Mouse (Mus musculus) spleen, adult 2 months (tissue): ENCODE measurements around the gene Sec31a. TPM values are rescaled to one million over a fixed set of nuclear protein-coding genes. Genes with fewer than 3 reads are reported as not detected.
A peak's percentile ranks its signal among the peaks of the same experiment; 100 is the strongest.

Experiments used
- DNase-seq, 2 experiments: peaks; one replicate each; pipeline versions ENCODE4 v3.0.0 to v3.0.0-alpha.2; 2012 to 2021; ENCODE audit warnings: low spot score in 2 of 2, low read depth in 1 of 2
- H3K27ac ChIP-seq: fragments of 200-500 bp; 2 replicates; pipeline ENCODE4 v1.5.1; 2012; ENCODE audit warnings: low read length, inconsistent platforms; ENCODE audit not compliant: insufficient read depth
- H3K27me3 ChIP-seq: fragments of 200-500 bp; 2 replicates; pipeline ENCODE4 v1.6.1; 2012; ENCODE audit warnings: mild to moderate bottlenecking, moderate library complexity, low read length, inconsistent platforms; ENCODE audit not compliant: control insufficient read depth, insufficient read depth
- H3K36me3 ChIP-seq: fragments of 200-500 bp; 2 replicates; pipeline ENCODE4 v1.6.1; 2012; ENCODE audit warnings: mild to moderate bottlenecking, low read length, inconsistent platforms; ENCODE audit not compliant: control insufficient read depth, insufficient read depth
- H3K4me1 ChIP-seq: fragments of 200-500 bp; 2 replicates; pipeline ENCODE4 v1.6.1; 2011; ENCODE audit warnings: inconsistent platforms; ENCODE audit not compliant: control insufficient read depth, insufficient read depth, insufficient read length
- H3K4me3 ChIP-seq: fragments of 200-500 bp; 2 replicates; pipeline ENCODE4 v1.5.1; 2011; ENCODE audit warnings: mild to moderate bottlenecking, inconsistent platforms; ENCODE audit not compliant: insufficient read depth, insufficient read length; ENCODE audit errors: extremely low read depth
- CTCF ChIP-seq: fragments of 200-500 bp; IDR thresholded peaks from 2 replicates; pipeline ENCODE4 v1.5.1; 2011; ENCODE audit warnings: mild to moderate bottlenecking, inconsistent platforms; ENCODE audit not compliant: insufficient read depth, insufficient read length, insufficient replicate concordance; ENCODE audit errors: extremely low read depth
- POLR2A ChIP-seq: fragments of 200-500 bp; IDR thresholded peaks from 2 replicates; pipeline ENCODE4 v1.6.1; 2011; ENCODE audit warnings: low read depth, low read length, inconsistent platforms
- WGBS: fragments of 180-500 bp; shearing (Covaris S2); methylation state at CpG from one replicate; pipeline ENCODE4 v1.1.7; 2018; 5-methylcytosine and 5-hydroxymethylcytosine counted together
- polyA plus RNA-seq: library from polyadenylated mRNA; depleted of rRNA; stranded (reverse); fragments of >200 nt; gene quantifications from 2 replicates; pipeline ENCODE4 v1.2.3, GENCODE M21; 2012

The Sec31a gene
- polyA plus RNA-seq, 1 experiment = 122 TPM

DNA sequence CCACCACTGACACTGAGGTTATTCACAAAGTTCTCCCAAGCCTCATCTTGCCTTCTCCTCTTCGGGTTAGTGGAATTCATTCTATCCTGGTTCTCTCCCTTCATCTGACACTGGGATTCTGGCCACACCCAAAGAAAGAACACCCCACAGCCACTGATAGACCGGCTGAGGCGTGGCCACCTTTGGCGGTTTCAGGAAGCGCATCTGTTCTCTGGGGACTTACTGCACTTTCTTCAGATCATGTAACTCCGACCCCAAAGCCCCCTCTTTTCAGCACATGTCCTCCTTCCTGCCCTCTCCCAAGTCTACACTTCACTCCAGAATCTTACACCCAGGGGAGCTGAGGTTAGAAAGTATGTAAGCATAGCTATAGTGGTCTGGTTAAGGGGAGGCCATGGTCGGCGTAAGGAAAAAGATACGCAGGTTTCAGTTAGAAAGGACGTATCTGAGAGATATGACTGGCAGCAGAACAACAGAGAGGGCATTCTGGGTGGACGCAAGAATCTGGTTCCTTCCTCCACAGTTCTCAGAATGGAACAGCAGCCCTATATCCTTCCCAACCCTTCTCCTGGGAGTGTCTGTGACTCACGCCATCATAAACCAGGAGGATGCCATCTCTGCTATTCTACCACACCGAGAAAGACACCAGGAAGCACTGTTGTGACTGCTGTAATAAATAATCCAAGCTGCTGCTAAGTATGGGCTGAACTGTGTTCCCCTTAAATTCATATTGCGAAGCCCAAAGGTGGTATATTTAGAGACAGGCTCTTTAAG lies 82.2 kb downstream of the Sec31a start:
- H3K36me3 ChIP-seq = no peaks in the 10 kb centered on the region
- no peaks in the 10 kb centered on the region; the same call in 1 of the 2 replicates for H3K4me1 ChIP-seq
- 45% methylated on average over 14 of the region's 14 CpGs for WGBS
- H3K4me3 ChIP-seq = peak overlapping the region; percentile 21; the same call in 1 of the 2 replicates
- peak in 1 of 2 experiments; percentile 26 for DNase-seq
- no peaks in the 10 kb centered on the region for H3K27me3 ChIP-seq
- H3K27ac ChIP-seq = no peak overlapping the region
- TF ChIP-seq CTCF (no peak), POLR2A (no peak)

DNA sequence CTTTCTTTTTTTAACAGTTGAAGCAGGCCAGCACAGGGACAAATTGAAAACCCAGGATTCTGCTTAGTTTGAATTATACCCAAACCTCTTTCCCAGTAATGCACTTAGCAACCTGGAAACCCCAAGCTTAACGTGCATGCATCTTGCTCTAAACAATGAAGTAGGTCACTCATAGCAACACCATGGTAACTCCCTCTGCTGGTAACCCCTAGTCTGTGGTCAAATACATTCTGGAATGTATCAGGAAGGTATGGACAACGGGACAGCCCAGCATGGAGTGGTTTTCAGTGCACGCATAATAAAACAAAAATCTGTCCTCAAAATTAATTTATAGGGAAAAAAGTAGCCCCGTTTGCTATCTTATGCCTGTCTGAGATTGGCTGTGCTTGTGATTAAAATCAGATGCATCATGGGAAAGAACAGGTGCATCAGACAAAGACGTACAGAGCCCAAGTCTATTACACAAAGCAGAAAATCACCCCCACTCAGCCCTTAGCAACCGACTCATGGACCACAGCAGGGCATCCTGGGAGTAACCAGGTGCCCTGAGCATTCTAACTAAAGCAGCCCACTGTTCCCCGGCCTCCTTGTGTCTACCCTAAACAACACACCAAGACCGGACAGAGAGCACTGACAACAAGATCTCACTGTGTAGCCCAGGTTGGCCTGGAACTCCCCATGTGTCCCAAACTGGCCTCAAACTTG lies 83.6 kb downstream of the Sec31a start:
- 75% methylated on average over 8 of the region's 8 CpGs for WGBS
- Histone ChIP-seq H3K4me1 (no peaks in the 10 kb centered on the region; the same call in 1 of the 2 replicates), H3K4me3 (no peak overlapping the region), H3K27me3 (no peaks in the 10 kb centered on the region), H3K27ac (no peak overlapping the region), H3K36me3 (no peaks in the 10 kb centered on the region)
- no peak for TF ChIP-seq CTCF
- TF ChIP-seq POLR2A = no peak
- no peak for DNase-seq

DNA sequence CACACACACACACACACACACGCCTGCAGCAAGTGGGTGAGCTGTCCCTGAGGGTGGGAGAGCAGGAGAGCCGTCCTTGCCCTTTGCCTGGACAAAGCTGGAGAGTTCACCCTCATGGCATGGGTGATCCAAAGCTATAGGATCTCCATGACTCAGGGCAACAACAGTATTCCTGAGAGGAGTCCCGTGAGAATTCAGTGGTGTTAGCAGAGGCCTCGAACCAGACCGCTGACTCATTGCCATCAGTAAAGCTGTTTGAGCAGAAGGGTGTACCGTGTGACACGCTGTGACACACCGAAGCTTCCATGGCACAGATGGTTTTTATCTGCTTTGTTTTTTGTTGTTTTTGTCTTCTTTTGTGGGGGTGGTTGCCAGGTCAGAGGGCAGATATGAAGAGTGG lies 84.4 kb downstream of the Sec31a start:
- Histone ChIP-seq H3K27me3 (no peaks in the 10 kb centered on the region), H3K4me1 (no peaks in the 10 kb centered on the region; the same call in 1 of the 2 replicates), H3K27ac (no peak overlapping the region), H3K36me3 (no peaks in the 10 kb centered on the region), H3K4me3 (no peak overlapping the region)
- no peak for DNase-seq
- TF ChIP-seq CTCF (no peak), POLR2A (no peak)
- WGBS = 77% methylated on average over 8 of the region's 8 CpGs

DNA sequence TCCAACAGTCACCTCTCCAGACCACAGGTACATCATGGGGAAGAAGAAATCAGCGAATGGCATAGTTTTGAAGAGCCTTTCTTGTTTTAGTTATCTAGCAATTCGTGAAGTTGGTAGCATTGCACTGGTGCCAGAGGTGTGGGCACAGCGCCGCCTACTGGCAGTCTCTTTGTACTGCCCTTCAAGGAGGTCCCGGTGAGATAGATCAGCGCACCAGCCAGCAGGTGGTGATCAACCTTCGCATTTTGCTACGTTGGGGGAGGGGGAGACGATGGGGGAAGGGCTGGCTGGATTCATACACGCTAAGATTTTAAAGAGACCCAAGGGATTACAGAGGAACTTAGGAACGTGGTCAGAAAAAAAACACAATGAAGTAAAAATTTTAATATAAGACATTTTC lies 94.0 kb downstream of the Sec31a start:
- TF ChIP-seq CTCF (peak; percentile 79; the same call in 1 of the 2 replicates), POLR2A (no peak)
- DNase-seq = peak; percentile 33 to 56
- 2% methylated on average over 11 of the region's 11 CpGs for WGBS

DNA sequence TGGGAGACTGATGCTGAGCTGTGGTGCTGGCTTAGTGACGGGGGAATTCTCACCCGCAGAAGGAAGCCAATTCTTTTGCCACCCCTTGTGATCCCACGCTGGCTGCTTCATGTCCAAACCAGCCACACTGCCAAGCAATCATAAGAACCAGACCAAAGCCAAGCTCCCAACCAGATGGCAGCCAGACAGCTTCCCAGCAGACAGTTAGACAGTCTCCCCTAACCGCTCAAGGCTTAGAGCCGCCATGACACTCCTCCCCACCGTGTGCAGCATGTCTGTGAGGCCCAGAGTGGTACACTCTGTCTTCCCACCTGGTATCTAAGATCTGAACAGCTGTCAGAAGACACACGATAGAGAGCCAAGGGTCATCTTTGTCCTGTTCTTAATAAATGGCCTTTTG lies 98.2 kb downstream of the Sec31a start:
- H3K4me3 ChIP-seq = no peak overlapping the region
- DNase-seq = no peak
- no peak overlapping the region for H3K27ac ChIP-seq
- H3K4me1 ChIP-seq = no peaks in the 10 kb centered on the region; the same call in 1 of the 2 replicates
- TF ChIP-seq POLR2A = no peak
- no peak for TF ChIP-seq CTCF
- 81% methylated on average over 7 of the region's 7 CpGs for WGBS
- no peaks in the 10 kb centered on the region for H3K36me3 ChIP-seq
- no peaks in the 10 kb centered on the region for H3K27me3 ChIP-seq

More for the DNA sequence above, 94.0 kb downstream of the Sec31a start:
- H3K36me3 ChIP-seq = no peaks in the 10 kb centered on the region
- no peaks in the 10 kb centered on the region for H3K27me3 ChIP-seq
- H3K27ac ChIP-seq = no peak overlapping the region
- no peaks in the 10 kb centered on the region; the same call in 1 of the 2 replicates for H3K4me1 ChIP-seq
- H3K4me3 ChIP-seq = no peak overlapping the region

DNA sequence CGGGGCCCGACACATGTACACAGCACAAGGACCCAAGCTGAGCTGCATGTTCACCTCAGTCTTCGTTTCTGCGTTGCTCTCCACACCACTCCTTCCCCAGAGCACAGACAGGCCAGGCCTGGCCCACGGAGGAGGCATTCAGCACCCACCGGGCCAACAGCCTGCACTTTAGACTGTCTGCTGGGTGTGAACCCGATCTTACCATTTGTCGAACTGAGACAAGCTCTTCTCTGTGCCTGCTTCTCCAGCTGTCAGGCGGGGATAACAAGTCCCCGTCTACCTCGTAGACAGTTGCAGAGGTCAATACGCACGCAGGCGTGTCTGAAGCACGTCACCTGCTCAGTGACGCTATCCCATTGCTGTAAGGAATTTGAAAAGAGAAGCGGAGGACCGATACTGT lies 99.0 kb downstream of the Sec31a start:
- no peaks in the 10 kb centered on the region; the same call in 1 of the 2 replicates for H3K4me1 ChIP-seq
- no peaks in the 10 kb centered on the region for H3K27me3 ChIP-seq
- WGBS = 90% methylated on average over 18 of the region's 18 CpGs
- no peak overlapping the region for H3K4me3 ChIP-seq
- no peak for DNase-seq
- TF ChIP-seq CTCF (no peak), POLR2A (no peak)
- no peak overlapping the region for H3K27ac ChIP-seq
- no peaks in the 10 kb centered on the region for H3K36me3 ChIP-seq

DNA sequence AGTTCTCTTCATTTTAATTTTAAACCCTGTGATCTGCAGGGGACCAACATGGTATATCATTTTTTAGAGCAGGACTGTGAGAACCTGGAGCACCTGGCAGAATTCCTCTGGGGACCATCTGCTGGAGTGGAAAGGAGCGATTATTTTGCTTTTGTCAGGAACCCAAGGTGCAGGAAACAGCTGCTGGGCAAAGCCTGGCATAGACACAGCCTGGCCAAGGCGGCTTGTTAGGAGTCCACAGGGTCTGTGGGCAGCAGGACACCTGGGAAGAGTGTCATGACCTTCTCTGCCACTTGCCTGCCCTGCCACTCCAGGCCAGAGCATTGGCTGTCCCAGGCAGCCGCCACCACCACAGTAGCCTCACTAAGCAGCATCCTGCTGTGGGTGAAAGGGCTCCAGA lies 100.4 kb downstream of the Sec31a start:
- TF ChIP-seq POLR2A (no peak), CTCF (no peak)
- no peaks in the 10 kb centered on the region for H3K36me3 ChIP-seq
- WGBS = 64% methylated on average over 3 of the region's 3 CpGs
- no peak overlapping the region for H3K27ac ChIP-seq
- H3K4me3 ChIP-seq = no peak overlapping the region
- H3K27me3 ChIP-seq = no peaks in the 10 kb centered on the region
- DNase-seq = no peak
- no peaks in the 10 kb centered on the region for H3K4me1 ChIP-seq
